Mouse (Mus musculus): ENCODE data around the gene Olfr1101. TPM values are rescaled to one million over a fixed set of nuclear protein-coding genes. Genes with fewer than 3 reads are reported as not detected.

Olfr1101 gene
- polyA plus RNA-seq (2012; rRNA removed; ENCODE audit: low replicate concordance) = not detected in 2 replicates

GRCm38 (mm10) chr2:86991121-86991520 lies at the start of gene Olfr1101:
Gene Olfr1101, minus strand, starts transcription at chr2:86991221.

GRCm38 (mm10) chr2:87036431-87036830 lies 45.4 kb upstream of the Olfr1101 start, which contains the start of gene Olfr1105:
Gene Olfr1105, minus strand, starts transcription at chr2:87036531.

GRCm38 (mm10) chr2:87026980-87027379 lies 36.0 kb upstream of the Olfr1101 start, which contains the start of gene Olfr1104:
Gene Olfr1104, minus strand, starts transcription at chr2:87027080.

DNA sequence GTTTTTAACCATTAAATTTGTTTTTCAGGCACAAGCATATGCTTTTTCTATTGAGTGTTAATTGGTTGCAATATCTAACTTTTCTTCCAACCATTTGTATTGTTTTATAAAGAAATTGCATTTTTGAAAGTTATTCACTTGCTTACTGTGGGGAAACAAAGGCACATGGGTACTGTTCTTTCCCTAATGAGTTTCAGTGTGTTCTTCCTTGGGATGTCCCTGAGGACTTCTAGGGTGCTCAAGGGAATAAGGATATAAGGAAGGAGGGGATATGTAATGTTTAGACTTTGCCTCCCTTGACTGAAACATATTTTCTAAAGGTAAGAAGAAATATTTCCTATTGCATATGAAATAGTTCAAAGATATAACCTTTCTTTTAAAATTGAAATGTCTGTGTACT lies 7.1 kb upstream of the Olfr1101 start, which contains the start of gene Olfr1102:
Olfr1102 (plus strand) TSS at position 301 of the 400 bp plus-strand sequence.

GRCm38 (mm10) chr2:86979854-86980253 lies 11.2 kb downstream of the Olfr1101 start, which contains the start of gene Olfr1100:
Gene Olfr1100, minus strand, starts transcription at chr2:86979954.

DNA sequence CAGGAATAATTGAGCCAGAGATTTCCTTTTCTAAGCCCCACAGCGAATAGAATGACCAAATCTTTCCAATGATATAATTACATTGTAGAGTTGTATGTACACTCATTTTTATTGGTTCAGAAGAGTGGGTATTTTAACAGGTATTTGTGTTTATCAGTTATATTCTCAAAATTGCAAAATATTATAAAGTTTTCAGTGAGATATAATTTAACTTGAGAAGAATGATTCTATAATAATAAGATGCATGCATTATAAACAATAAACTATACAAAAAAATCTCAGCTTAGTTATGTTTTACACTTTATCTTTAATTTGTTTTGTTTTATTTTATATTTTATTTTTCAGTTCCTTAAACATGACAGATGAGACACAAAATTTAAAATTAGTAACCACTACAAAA lies 30.4 kb downstream of the Olfr1101 start, which contains the start of gene Olfr1099:
Olfr1099 (minus strand) TSS at position 101 of the 400 bp plus-strand sequence.

Other genes with a start within 250 kb of the Olfr1101 start
- not detected in 2 replicates for gene Olfr1090, start 232.2 kb downstream of the Olfr1101 start, polyA plus RNA-seq (2012; rRNA removed; ENCODE audit: low replicate concordance)
- not detected in 2 replicates for gene Olfr1093, start 208.7 kb downstream of the Olfr1101 start, polyA plus RNA-seq (2012; rRNA removed; ENCODE audit: low replicate concordance)
- not detected in 2 replicates for gene Olfr141, start 181.2 kb downstream of the Olfr1101 start, polyA plus RNA-seq (2012; rRNA removed; ENCODE audit: low replicate concordance)
- not detected in 2 replicates for gene Olfr1094, start 166.6 kb downstream of the Olfr1101 start, polyA plus RNA-seq (2012; rRNA removed; ENCODE audit: low replicate concordance)
- not detected in 2 replicates for gene Olfr1095, start 139.5 kb downstream of the Olfr1101 start, polyA plus RNA-seq (2012; rRNA removed; ENCODE audit: low replicate concordance)
- gene Gm13723, start 116.4 kb downstream of the Olfr1101 start, polyA plus RNA-seq (2012; rRNA removed; ENCODE audit: low replicate concordance) = not detected in 2 replicates
- not detected in 2 replicates for gene Olfr1097, start 99.0 kb downstream of the Olfr1101 start, polyA plus RNA-seq (2012; rRNA removed; ENCODE audit: low replicate concordance)
- not detected in 2 replicates for gene Olfr1098, start 66.7 kb downstream of the Olfr1101 start, polyA plus RNA-seq (2012; rRNA removed; ENCODE audit: low replicate concordance)
- not detected in 2 replicates for gene Olfr1099, start 30.5 kb downstream of the Olfr1101 start, polyA plus RNA-seq (2012; rRNA removed; ENCODE audit: low replicate concordance)
- gene Olfr1100, start 11.3 kb downstream of the Olfr1101 start, polyA plus RNA-seq (2012; rRNA removed; ENCODE audit: low replicate concordance) = not detected in 2 replicates
- not detected in 2 replicates for gene Olfr1102, start 7.2 kb upstream of the Olfr1101 start, polyA plus RNA-seq (2012; rRNA removed; ENCODE audit: low replicate concordance)
- not detected in 2 replicates for gene Olfr1104, start 35.9 kb upstream of the Olfr1101 start, polyA plus RNA-seq (2012; rRNA removed; ENCODE audit: low replicate concordance)
- gene Olfr1105, start 45.3 kb upstream of the Olfr1101 start, polyA plus RNA-seq (2012; rRNA removed; ENCODE audit: low replicate concordance) = not detected in 2 replicates
- gene Olfr1106, start 61.1 kb upstream of the Olfr1101 start, polyA plus RNA-seq (2012; rRNA removed; ENCODE audit: low replicate concordance) = not detected in 2 replicates
- gene Olfr1107, start 84.6 kb upstream of the Olfr1101 start, polyA plus RNA-seq (2012; rRNA removed; ENCODE audit: low replicate concordance) = not detected in 2 replicates
- gene Olfr1109, start 104.8 kb upstream of the Olfr1101 start, polyA plus RNA-seq (2012; rRNA removed; ENCODE audit: low replicate concordance) = not detected in 2 replicates
- gene Olfr259, start 123.3 kb upstream of the Olfr1101 start, polyA plus RNA-seq (2012; rRNA removed; ENCODE audit: low replicate concordance) = not detected in 2 replicates
- not detected in 2 replicates for gene Olfr1110, start 149.1 kb upstream of the Olfr1101 start, polyA plus RNA-seq (2012; rRNA removed; ENCODE audit: low replicate concordance)
- gene Olfr1111, start 161.4 kb upstream of the Olfr1101 start, polyA plus RNA-seq (2012; rRNA removed; ENCODE audit: low replicate concordance) = not detected in 2 replicates
- not detected in 2 replicates for gene Olfr1112, start 196.6 kb upstream of the Olfr1101 start, polyA plus RNA-seq (2012; rRNA removed; ENCODE audit: low replicate concordance)
- not detected in 2 replicates for gene Olfr1113, start 217.7 kb upstream of the Olfr1101 start, polyA plus RNA-seq (2012; rRNA removed; ENCODE audit: low replicate concordance)

Measured in subcutaneous adipose tissue, adult 2 months (tissue).